Mouse (Mus musculus) heart, postnatal 14 days (tissue): Measurements from ENCODE around the gene Slc2a13. TPM values are rescaled to one million over a fixed set of nuclear protein-coding genes. Genes with fewer than 3 reads are reported as not detected.

ENCODE experiments used
- DNase-seq, 2 experiments: peaks; one replicate each; pipeline ENCODE4 v3.0.0; 2021 to 2022
- intact Hi-C: fragments of 180-260 bp; cut with DNase I; formaldehyde crosslinking; loops from one replicate; pipeline ENCODE4 v1.15.1; 2025
- total RNA-seq, 2 experiments: library from RNA; stranded (reverse); gene quantifications; 2 replicates each; pipeline ENCODE4 v1.2.3; 2021

Slc2a13 gene
- total RNA-seq, 2 experiments from 2014 or later = 1.9 to 2.3 TPM

GRCm38 (mm10) chr15:91299319-91299835, 273.7 kb downstream of the Slc2a13 start:
- intact Hi-C loops = no loop called here
- DNase-seq = peak in 1 of 2 experiments; percentile 12

- intact Hi-C loops = no loop called here
- DNase-seq = no peak
Measured at GRCm38 (mm10) chr15:91283418-91283817, 289.6 kb downstream of the Slc2a13 start.

DNA sequence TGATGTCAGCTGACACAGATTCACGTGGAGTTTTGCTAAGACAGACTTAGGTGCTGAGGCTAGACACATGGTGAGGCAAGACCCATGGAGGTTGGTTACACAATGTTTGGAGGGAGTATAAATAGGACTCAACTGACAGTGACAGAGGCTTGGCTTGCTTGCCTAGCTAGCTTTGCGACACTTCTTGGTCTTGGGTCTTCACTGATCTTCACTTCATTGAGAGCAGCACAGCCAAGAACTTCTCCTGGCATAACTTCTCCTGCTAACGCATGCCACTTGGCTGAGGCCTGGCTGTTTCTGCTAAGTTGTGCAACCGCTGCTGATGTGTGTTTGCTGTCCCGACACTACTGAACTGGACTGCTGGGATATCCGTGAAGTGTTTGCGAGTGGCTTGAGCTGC, 290.2 kb downstream of the Slc2a13 start:
- DNase-seq = peak; percentile 7 to 15

DNA sequence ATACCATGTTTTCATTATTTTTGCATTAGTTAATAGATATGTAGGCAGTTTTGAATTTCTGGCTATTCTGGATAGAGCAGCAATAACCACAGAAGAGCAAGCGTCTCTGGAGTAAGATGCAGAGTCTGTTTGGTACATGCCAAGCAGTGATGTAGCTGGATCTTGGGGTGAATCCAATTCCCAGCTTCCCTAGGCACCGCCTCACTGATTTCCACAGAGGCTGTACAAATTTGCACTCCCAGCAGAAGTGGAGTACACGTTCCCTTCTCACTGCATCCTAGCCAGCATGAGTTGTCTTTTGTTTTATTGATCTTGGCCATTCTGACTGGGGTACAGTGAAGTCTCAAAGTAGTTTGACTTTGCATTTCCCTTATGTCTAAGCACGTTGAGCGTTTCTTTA, 291.5 kb downstream of the Slc2a13 start:
- DNase-seq = no peak
- intact Hi-C loops = no loop called here

More for the DNA sequence above, 290.2 kb downstream of the Slc2a13 start:
- intact Hi-C loops = no loop called here

DNA sequence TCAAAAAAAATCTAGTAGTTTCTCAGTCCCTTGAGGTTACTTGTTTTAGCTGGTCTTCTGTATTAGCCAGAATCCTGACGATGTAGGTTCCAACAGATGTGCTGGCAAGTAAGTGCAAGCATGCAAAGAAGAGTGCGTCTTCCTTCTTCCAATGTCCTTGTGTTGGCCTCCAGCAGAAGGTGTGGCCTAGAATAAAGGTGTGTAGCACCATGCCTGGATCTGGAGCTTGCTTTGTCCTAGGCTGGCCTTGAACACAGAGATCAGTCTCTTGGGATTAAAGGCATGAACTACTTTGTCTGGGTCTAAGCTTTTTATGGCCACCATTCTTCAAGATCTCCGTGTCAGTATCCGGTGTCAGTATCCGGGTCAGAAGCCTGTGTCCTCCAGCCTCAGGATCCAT, 293.5 kb downstream of the Slc2a13 start:
- intact Hi-C loops = no loop called here
- no peak for DNase-seq

GRCm38 (mm10) chr15:91275961-91276360, 297.1 kb downstream of the Slc2a13 start:
- DNase-seq = no peak
- intact Hi-C loops = no loop called here

- intact Hi-C loops = no loop called here
- DNase-seq = no peak
Measured at GRCm38 (mm10) chr15:91268532-91268931, 304.5 kb downstream of the Slc2a13 start.

DNA sequence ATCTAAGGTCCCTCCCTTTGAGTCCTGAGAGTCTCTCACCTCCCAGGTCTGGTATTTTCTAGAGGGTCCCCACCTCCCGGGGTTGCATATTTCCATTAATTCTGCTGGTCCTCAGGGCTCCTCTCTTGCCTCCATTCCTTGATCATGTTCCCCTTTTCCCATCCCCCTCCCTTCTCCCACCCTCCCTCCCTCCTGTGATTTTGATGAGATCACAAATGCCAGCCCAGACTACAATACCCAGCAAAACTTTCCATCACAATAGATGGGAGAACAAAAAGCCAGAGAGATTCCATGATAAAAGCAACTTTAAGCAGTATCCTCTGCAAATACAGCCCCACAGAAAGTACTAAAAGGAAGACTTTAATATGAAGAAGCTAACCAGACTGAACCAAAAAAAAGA, 309.1 kb downstream of the Slc2a13 start:
- intact Hi-C loops = no loop called here
- no peak for DNase-seq

DNA sequence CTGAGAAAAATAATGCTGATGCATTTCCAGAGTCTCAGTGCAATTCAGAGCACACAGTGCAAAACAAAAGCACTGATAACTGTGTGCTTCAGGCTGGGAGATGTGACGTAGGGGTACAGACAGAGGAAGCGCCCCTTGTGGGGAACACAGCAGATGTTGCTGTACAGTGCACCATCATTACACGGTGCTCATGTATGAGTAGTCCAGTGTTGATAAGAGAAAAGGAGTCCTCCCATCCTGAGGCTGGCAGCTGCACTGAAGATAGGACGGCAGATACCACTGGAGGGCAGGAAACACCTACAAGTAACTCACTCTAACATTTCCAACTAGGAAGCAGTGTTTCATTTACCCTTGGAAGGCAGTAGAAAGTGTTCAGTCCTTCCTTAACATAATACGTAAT, 312.5 kb downstream of the Slc2a13 start:
- DNase-seq = no peak
- intact Hi-C loops = no loop called here

- DNase-seq = no peak
Measured at GRCm38 (mm10) chr15:91257140-91257539, 315.9 kb downstream of the Slc2a13 start.

GRCm38 (mm10) chr15:91255308-91255707, 317.8 kb downstream of the Slc2a13 start:
- DNase-seq = no peak
- intact Hi-C loops = no loop called here

More at GRCm38 (mm10) chr15:91257140-91257539, 315.9 kb downstream of the Slc2a13 start:
- intact Hi-C loops = no loop called here

GRCm38 (mm10) chr15:91252956-91253355, 320.1 kb downstream of the Slc2a13 start:
- intact Hi-C loops = no loop called here
- DNase-seq = no peak

- no peak for DNase-seq
- intact Hi-C loops = no loop called here
Measured at GRCm38 (mm10) chr15:91251544-91252408, 321.3 kb downstream of the Slc2a13 start.

DNA sequence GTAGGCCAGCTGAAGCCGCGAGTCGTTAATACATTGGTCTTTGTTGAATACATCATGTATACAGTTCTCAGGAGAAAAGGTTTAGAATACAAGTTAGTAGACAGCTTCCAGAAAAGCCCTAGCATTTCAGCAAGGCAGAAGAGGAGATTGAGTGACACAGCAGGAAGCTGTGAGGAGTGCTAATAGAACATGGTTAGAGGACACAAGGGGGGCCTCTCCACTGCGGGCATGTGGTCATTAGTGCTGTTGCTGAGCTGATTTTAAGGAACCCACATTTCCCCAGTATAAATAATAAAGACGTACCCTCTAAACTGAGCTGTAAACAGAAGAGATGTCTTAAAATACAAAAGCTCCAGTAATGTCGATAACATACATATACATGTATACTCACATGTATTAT, 322.2 kb downstream of the Slc2a13 start:
- DNase-seq = peak in 1 of 2 experiments; percentile 10
- intact Hi-C loops = no loop called here

DNA sequence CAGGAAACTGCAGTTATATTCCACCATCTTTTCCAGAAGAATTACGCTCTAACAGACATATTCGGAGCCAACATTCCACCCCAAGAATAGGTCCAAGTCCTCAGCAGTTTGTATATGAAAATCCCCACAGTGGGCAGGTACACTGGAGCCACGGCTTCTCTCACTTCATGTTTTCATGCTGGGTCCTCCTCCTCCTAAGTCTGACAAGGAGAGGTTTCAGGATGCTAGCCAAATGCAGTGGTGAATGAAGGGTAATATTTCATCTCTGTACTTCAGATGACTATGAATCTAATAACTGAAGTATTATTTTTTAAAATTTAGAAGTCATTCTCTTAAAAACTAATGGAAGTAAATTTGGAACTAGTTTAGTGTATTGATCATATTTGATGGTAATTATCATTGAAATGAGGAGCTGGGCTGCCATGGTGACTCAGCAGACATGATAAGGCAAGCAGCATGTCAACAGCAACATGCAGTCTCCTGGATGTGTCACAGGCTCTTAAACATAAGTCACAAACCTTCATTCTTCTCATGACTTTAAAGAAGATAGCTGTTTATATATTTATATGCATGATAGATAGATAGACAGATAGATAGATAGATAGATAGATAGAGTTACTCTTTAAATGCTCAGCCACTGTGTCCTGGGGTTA, 332.3 kb downstream of the Slc2a13 start:
- intact Hi-C loops = no loop called here
- no peak for DNase-seq

GRCm38 (mm10) chr15:91237294-91237693, 335.8 kb downstream of the Slc2a13 start:
- DNase-seq = no peak
- intact Hi-C loops = no loop called here

Other genes with a start within 250 kb of the Slc2a13 start
- gene Lrrk2, start 99.9 kb upstream of the Slc2a13 start, total RNA-seq = 10 to 100 TPM; 10.7 to 13.8 TPM